Mouse (Mus musculus): ENCODE measurements around the gene Dync1li2. TPM values are rescaled to one million over a fixed set of nuclear protein-coding genes. Genes with fewer than 3 reads are reported as not detected.
A peak's percentile ranks its signal among the peaks of the same experiment; 100 is the strongest.

The Dync1li2 gene
- total and polyA plus RNA-seq, 3 experiments = 12.7 to 22.8 (median 14.3) TPM

DNA sequence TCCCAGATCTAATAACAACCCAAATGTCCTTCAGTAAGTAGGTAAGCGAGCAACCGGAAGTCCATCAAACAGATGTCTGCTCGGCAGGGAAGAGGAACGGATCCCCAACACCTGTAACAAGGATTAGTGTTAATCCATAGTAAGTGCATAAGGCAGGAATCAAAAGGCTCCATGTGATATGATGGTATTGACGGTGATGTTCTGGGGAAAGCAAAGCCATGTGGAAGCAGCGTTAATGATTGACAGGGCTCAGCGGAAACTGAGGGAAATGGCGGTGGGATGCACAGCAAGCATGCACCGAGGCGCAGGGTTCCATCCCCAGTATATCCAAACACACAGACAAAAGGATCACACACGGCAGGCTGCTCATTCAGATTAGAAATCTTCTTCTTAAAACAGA lies 68.6 kb downstream of the Dync1li2 start:
- dilution Hi-C loops (cut with MboI; ENCODE audit: extremely low pct_ligation_motif_present, extremely low pct_unique_long_range_greater_than_20kb, low sequenced_read_pairs) = no loop called here
- Histone ChIP-seq H3K4me2 (ENCODE audit: insufficient read depth, low read depth, poor library complexity, severe bottlenecking) (no peak overlapping the region), H3K4me3 (replicated peaks in 1 of 3; ENCODE audit: low read depth in 2 of 3, low read length in 2 of 3, poor library complexity in 1 of 3) (no peak overlapping the region), H3K27ac (ENCODE audit: insufficient read depth, low read depth) (no peak overlapping the region), H3K36me3 (replicated peaks in 1 of 2; ENCODE audit: control insufficient read depth in 1 of 2, insufficient read depth in 1 of 2, low read length in 1 of 2) (peaks cover 0 to 3% of the 10 kb centered on the region in 2 experiments), H3K79me2 (replicated peaks; ENCODE audit: control insufficient read depth, extremely low read depth, insufficient read depth, poor library complexity, severe bottlenecking) (no peaks in the 10 kb centered on the region), H3K9ac (ENCODE audit: insufficient read depth, low read depth) (no peak overlapping the region), H3K27me3 (replicated peaks) (no peaks in the 10 kb centered on the region), H3K9me3 (replicated peaks; ENCODE audit: low read length) (no peaks in the 10 kb centered on the region), H3K4me1 (ENCODE audit: control insufficient read depth in 1 of 2, insufficient read depth in 2 of 2) (peaks cover 18 to 32% of the 10 kb centered on the region in 2 experiments)
- in situ Hi-C loops (cut with MboI; ENCODE audit: low pct_ligation_motif_present, low pct_unique_long_range_greater_than_20kb, low sequenced_read_pairs) = loop anchor here (25.0 kb wide), 1 partner anchor 163 kb away; the partner anchor contains the start of genes Car7 and Nae1
- TF ChIP-seq ELF1 (IDR thresholded peaks at IDR 0.05; ENCODE audit: low read depth, low read length) = no peak
- TF ChIP-seq USF1 (IDR thresholded peaks at IDR 0.05; ENCODE audit: low read depth, low read length) = no peak
- no peak for TF ChIP-seq MAZ (IDR thresholded peaks at IDR 0.05; ENCODE audit: low read depth, low read length)
- TF ChIP-seq BHLHE40 (IDR thresholded peaks at IDR 0.05; ENCODE audit: low read depth, low read length) = no peak
- DNase-seq (ENCODE audit: extremely low read depth) = no peak

DNA sequence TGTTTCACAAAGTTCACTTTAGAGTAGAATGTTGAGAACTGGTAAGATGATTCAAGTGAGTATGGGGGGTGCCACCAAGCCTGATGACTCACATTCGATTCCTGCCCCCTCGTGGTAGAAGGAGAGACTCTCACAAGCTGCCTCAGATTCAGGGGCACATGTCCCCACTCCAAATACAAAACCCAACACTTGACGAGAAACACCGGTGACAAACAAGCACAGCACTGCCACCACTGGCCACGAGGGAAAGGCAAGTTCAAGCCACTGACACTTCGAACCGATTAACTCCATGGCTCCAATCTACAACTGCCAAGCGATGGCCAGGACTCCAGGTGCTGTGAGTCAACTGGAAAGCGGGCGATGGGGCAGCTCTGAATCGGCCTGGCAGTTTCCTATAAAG lies 69.1 kb downstream of the Dync1li2 start:
- Histone ChIP-seq H3K9me3 (replicated peaks; ENCODE audit: low read length) (no peaks in the 10 kb centered on the region), H3K79me2 (replicated peaks; ENCODE audit: control insufficient read depth, extremely low read depth, insufficient read depth, poor library complexity, severe bottlenecking) (no peaks in the 10 kb centered on the region), H3K4me1 (ENCODE audit: control insufficient read depth in 1 of 2, insufficient read depth in 2 of 2) (peaks cover 18 to 32% of the 10 kb centered on the region in 2 experiments), H3K4me2 (ENCODE audit: insufficient read depth, low read depth, poor library complexity, severe bottlenecking) (no peak overlapping the region), H3K4me3 (replicated peaks in 1 of 3; ENCODE audit: low read depth in 2 of 3, low read length in 2 of 3, poor library complexity in 1 of 3) (no peak overlapping the region), H3K27ac (ENCODE audit: insufficient read depth, low read depth) (no peak overlapping the region), H3K27me3 (replicated peaks) (no peaks in the 10 kb centered on the region), H3K36me3 (replicated peaks in 1 of 2; ENCODE audit: control insufficient read depth in 1 of 2, insufficient read depth in 1 of 2, low read length in 1 of 2) (peaks cover 0 to 3% of the 10 kb centered on the region in 2 experiments), H3K9ac (ENCODE audit: insufficient read depth, low read depth) (no peak overlapping the region)
- TF ChIP-seq CTCF (conservative IDR thresholded peaks at IDR 0.05 in 1 of 2, IDR thresholded peaks at IDR 0.05 in 1 of 2; ENCODE audit: low read depth in 2 of 2, low read length in 2 of 2) = peak in 1 of 2 experiments; percentile 58; a peak in 2 of 4 replicates
- 0 out of 2 replicates have a peak, but pooled peaks have one; percentile 20 for TF ChIP-seq MXI1 (IDR thresholded peaks at IDR 0.05; ENCODE audit: low read depth, low read length)
- TF ChIP-seq BHLHE40 (IDR thresholded peaks at IDR 0.05; ENCODE audit: low read depth, low read length) = no peak
- no peak for TF ChIP-seq IRF4 (IDR thresholded peaks at IDR 0.05; ENCODE audit: low read depth, low read length)
- peak; percentile 35 for TF ChIP-seq SMC3 (IDR thresholded peaks at IDR 0.05; ENCODE audit: low read depth, low read length)
- in situ Hi-C loops (cut with MboI; ENCODE audit: low pct_ligation_motif_present, low pct_unique_long_range_greater_than_20kb, low sequenced_read_pairs) = loop anchor here (25.0 kb wide), 1 partner anchor 164 kb away; the partner anchor contains the start of genes Car7 and Nae1
- DNase-seq (ENCODE audit: extremely low read depth) = no peak
- dilution Hi-C loops (cut with MboI; ENCODE audit: extremely low pct_ligation_motif_present, extremely low pct_unique_long_range_greater_than_20kb, low sequenced_read_pairs) = no loop called here

DNA sequence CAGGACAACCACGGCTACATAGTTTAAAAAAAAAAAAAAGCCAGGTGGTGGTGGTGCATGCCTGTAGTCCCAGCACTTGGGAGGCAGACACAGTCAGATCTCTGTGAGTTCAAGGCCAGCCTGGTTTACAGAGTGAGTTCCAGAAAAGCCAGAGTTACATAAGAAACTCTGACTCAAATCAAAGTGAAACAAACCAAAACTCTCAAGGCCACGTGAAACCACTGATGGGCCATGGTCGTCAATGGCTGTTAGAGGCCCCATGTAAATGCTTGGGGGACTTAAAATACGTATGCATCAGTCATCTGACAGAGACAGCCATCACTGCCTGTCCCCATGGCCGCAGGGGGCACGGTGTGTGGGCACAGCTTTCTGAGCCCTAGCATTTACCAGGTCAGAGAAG lies 71.7 kb downstream of the Dync1li2 start:
- Histone ChIP-seq H3K4me2 (ENCODE audit: insufficient read depth, low read depth, poor library complexity, severe bottlenecking) (peak overlapping the region; percentile 23), H3K9ac (ENCODE audit: insufficient read depth, low read depth) (no peak overlapping the region), H3K4me1 (ENCODE audit: control insufficient read depth in 1 of 2, insufficient read depth in 2 of 2) (peaks cover 18 to 33% of the 10 kb centered on the region in 2 experiments), H3K9me3 (replicated peaks; ENCODE audit: low read length) (no peaks in the 10 kb centered on the region), H3K27me3 (replicated peaks) (no peaks in the 10 kb centered on the region), H3K4me3 (replicated peaks in 1 of 3; ENCODE audit: low read depth in 2 of 3, low read length in 2 of 3, poor library complexity in 1 of 3) (no peak overlapping the region), H3K79me2 (replicated peaks; ENCODE audit: control insufficient read depth, extremely low read depth, insufficient read depth, poor library complexity, severe bottlenecking) (no peaks in the 10 kb centered on the region), H3K36me3 (replicated peaks in 1 of 2; ENCODE audit: control insufficient read depth in 1 of 2, insufficient read depth in 1 of 2, low read length in 1 of 2) (peaks cover 0 to 3% of the 10 kb centered on the region in 2 experiments), H3K27ac (ENCODE audit: insufficient read depth, low read depth) (no peak overlapping the region)
- in situ Hi-C loops (cut with MboI; ENCODE audit: low pct_ligation_motif_present, low pct_unique_long_range_greater_than_20kb, low sequenced_read_pairs) (loop anchor here (25.0 kb wide), 1 partner anchor 166 kb away; the partner anchor contains the start of genes Car7 and Nae1), dilution Hi-C loops (cut with MboI; ENCODE audit: extremely low pct_ligation_motif_present, extremely low pct_unique_long_range_greater_than_20kb, low sequenced_read_pairs) (no loop called here)
- DNase-seq (ENCODE audit: extremely low read depth) = no peak
- TF ChIP-seq MYC (IDR thresholded peaks at IDR 0.05; ENCODE audit: low read depth, low read length) (peak; percentile 68; the same call in 1 of the 2 replicates), ZKSCAN1 (IDR thresholded peaks at IDR 0.05; ENCODE audit: borderline replicate concordance, low read depth, low read length) (no peak), TCF12 (IDR thresholded peaks at IDR 0.05; ENCODE audit: low read depth, low read length) (peak; percentile 43), IRF4 (IDR thresholded peaks at IDR 0.05; ENCODE audit: low read depth, low read length) (peak; percentile 62; the same call in 1 of the 2 replicates), MXI1 (IDR thresholded peaks at IDR 0.05; ENCODE audit: low read depth, low read length) (0 out of 2 replicates have a peak, but pooled peaks have one; percentile 35), EP300 (IDR thresholded peaks at IDR 0.05; ENCODE audit: low read length) (peak; percentile 41; the same call in 1 of the 2 replicates), NRF1 (IDR thresholded peaks at IDR 0.05; ENCODE audit: low read depth, low read length) (no peak), BHLHE40 (IDR thresholded peaks at IDR 0.05; ENCODE audit: low read depth, low read length) (peak; percentile 84), ETS1 (conservative IDR thresholded peaks at IDR 0.05; ENCODE audit: low read depth, low read length) (peak; percentile 70), MAX (IDR thresholded peaks at IDR 0.05; ENCODE audit: low read length) (peak; percentile 49; the same call in 1 of the 2 replicates), MEF2A (IDR thresholded peaks at IDR 0.05; ENCODE audit: borderline replicate concordance, low read depth, low read length) (0 out of 2 replicates have a peak, but pooled peaks have one; percentile 31)

All from CH12.LX (cell line).